Mouse (Mus musculus) embryonic facial prominence, embryonic 14.5 days (tissue): ENCODE data around the gene Skint7. TPM values are rescaled to one million over a fixed set of nuclear protein-coding genes. Genes with fewer than 3 reads are reported as not detected.
"Not testable (repeated sequence)": the region's sequence is repeated elsewhere in the genome, so short reads cannot be mapped to it uniquely, and the experiment has no call there.

Source experiments
- ATAC-seq: fragments of 200-750 bp; cut with Nextera tagmentation; 2 replicates; pipeline ENCODE4 v1.8.0; 2017; ENCODE audit warnings: low read depth, moderate number of reproducible peaks, moderate TSS enrichment
- DNase-seq: peaks from one replicate; pipeline ENCODE4 v3.0.0-alpha.2; 2015; ENCODE audit warnings: low spot score
- H3K27ac ChIP-seq: fragments of 300-500 bp; sonication (generic); replicated peaks from 2 replicates; pipeline ENCODE4 v1.5.1; 2014; ENCODE audit warnings: low read depth, mild to moderate bottlenecking, low read length, moderate library complexity
- H3K27me3 ChIP-seq: fragments of 300-500 bp; sonication (generic); replicated peaks from 2 replicates; pipeline ENCODE4 v1.6.1; 2014; ENCODE audit warnings: low read length; ENCODE audit not compliant: control insufficient read depth, insufficient read depth
- H3K36me3 ChIP-seq: fragments of 300-500 bp; sonication (generic); 2 replicates; pipeline ENCODE4 v1.6.1; 2014; ENCODE audit warnings: low read length, mixed read lengths; ENCODE audit not compliant: control insufficient read depth, insufficient read depth
- H3K4me1 ChIP-seq: fragments of 300-500 bp; sonication (generic); 2 replicates; pipeline ENCODE4 v1.6.1; 2014; ENCODE audit warnings: antibody characterized with exemption, low read length; ENCODE audit not compliant: control insufficient read depth, insufficient read depth
- H3K4me2 ChIP-seq: fragments of 300-500 bp; sonication (generic); 2 replicates; pipeline ENCODE4 v1.6.1; 2014; ENCODE audit warnings: low read depth, mild to moderate bottlenecking, low read length, moderate library complexity, mixed read lengths
- H3K4me3 ChIP-seq: fragments of 300-500 bp; sonication (generic); 2 replicates; pipeline ENCODE4 v1.5.1; 2014; ENCODE audit warnings: low read depth, mild to moderate bottlenecking, low read length
- H3K9ac ChIP-seq: fragments of 300-500 bp; sonication (generic); 2 replicates; pipeline ENCODE4 v1.6.1; 2014; ENCODE audit warnings: low read depth, mild to moderate bottlenecking, low read length, moderate library complexity, mixed read lengths
- H3K9me3 ChIP-seq: fragments of 300-500 bp; sonication (generic); 2 replicates; pipeline ENCODE4 v1.6.1; 2016; ENCODE audit warnings: low read length; ENCODE audit not compliant: control insufficient read depth
- WGBS: fragments of 180-500 bp; shearing (Covaris S2); extraction: QIAGEN DNeasy Blood & Tissue Kit; methylation state at CpG from one replicate; pipeline ENCODE4 v1.1.7; 2014; 5-methylcytosine and 5-hydroxymethylcytosine counted together
- polyA plus RNA-seq: library from polyadenylated mRNA; unstranded; fragments of >200 nt; fragmentation: Nextera tagmentation; extraction: Ambion mirVana; gene quantifications from 2 replicates; pipeline ENCODE4 v1.2.1, GENCODE M21; 2014

The Skint7 gene
- polyA plus RNA-seq, result not detected in 2 replicates

- no peaks in the 10 kb centered on the region for H3K36me3 ChIP-seq
- no peak within 1 kb of the TSS for H3K27ac ChIP-seq
- no peaks in the 10 kb centered on the region for H3K4me1 ChIP-seq
- no peak within 1 kb of the TSS for H3K4me3 ChIP-seq
- WGBS, result 98% methylated on average over 1 of the region's 1 CpGs
- ATAC-seq (no peak), DNase-seq (no peak)
- H3K27me3 ChIP-seq, result no peaks in the 10 kb centered on the region
- H3K4me2 ChIP-seq, result no peak within 1 kb of the TSS
- H3K9me3 ChIP-seq, result no peaks in the 10 kb centered on the region
- H3K9ac ChIP-seq, result no peak within 1 kb of the TSS
These were observed at the start of gene Skint7 for GRCm38 (mm10) chr4:111972623-111973022. TSS of gene Skint7 (plus strand) at chr4:111972923.

- Histone ChIP-seq H3K9me3 (no peaks in the 10 kb centered on the region), H3K27ac (no peak overlapping the region), H3K9ac (no peak overlapping the region), H3K4me2 (no peak overlapping the region), H3K4me3 (no peak overlapping the region), H3K27me3 (no peaks in the 10 kb centered on the region), H3K4me1 (no peaks in the 10 kb centered on the region), H3K36me3 (no peaks in the 10 kb centered on the region)
- ATAC-seq (no peak), DNase-seq (peak; percentile 1)
- WGBS, result 14% methylated on average over 1 of the region's 1 CpGs
These were observed 11.4 kb upstream of the Skint7 start for GRCm38 (mm10) chr4:111961309-111961708.

- ATAC-seq, H3K4me2 ChIP-seq, H3K4me1 ChIP-seq, H3K9ac ChIP-seq, H3K36me3 ChIP-seq, H3K4me3 ChIP-seq, H3K9me3 ChIP-seq, DNase-seq, H3K27ac ChIP-seq, H3K27me3 ChIP-seq: not testable (repeated sequence)
- WGBS, result 59% methylated on average over 1 of the region's 1 CpGs
These were observed 9.5 kb upstream of the Skint7 start for GRCm38 (mm10) chr4:111963241-111963640.

GRCm38 (mm10) chr4:111963669-111964068 is 9.1 kb upstream of the Skint7 start:
- Histone ChIP-seq H3K27me3 (no peaks in the 10 kb centered on the region), H3K4me1 (no peaks in the 10 kb centered on the region), H3K9me3 (no peaks in the 10 kb centered on the region), H3K27ac (no peak overlapping the region), H3K9ac (no peak overlapping the region), H3K36me3 (no peaks in the 10 kb centered on the region), H3K4me2 (no peak overlapping the region), H3K4me3 (no peak overlapping the region)
- ATAC-seq, result no peak
- no peak for DNase-seq
- WGBS, result 78% methylated on average over 3 of the region's 3 CpGs

- DNase-seq (no peak), ATAC-seq (no peak)
- H3K27me3 ChIP-seq, result no peaks in the 10 kb centered on the region
- H3K9me3 ChIP-seq, result no peaks in the 10 kb centered on the region
- H3K27ac ChIP-seq, result no peak within 1 kb of the TSS
- H3K4me1 ChIP-seq, result no peaks in the 10 kb centered on the region
- H3K36me3 ChIP-seq, result no peaks in the 10 kb centered on the region
- no peak within 1 kb of the TSS for H3K9ac ChIP-seq
- no peak within 1 kb of the TSS for H3K4me2 ChIP-seq
- no peak within 1 kb of the TSS for H3K4me3 ChIP-seq
These were observed 33.2 kb downstream of the Skint7 start, which contains the start of gene Skint1 for GRCm38 (mm10) chr4:112005969-112006368. TSS of gene Skint1 (plus strand) at chr4:112006269.

Other genes with a start within 250 kb of the Skint7 start
- 0.94 and 2.3 TPM in 2 replicates for gene Slc5a9, start 70.0 kb upstream of the Skint7 start, polyA plus RNA-seq
- 0.15 TPM in 1 of 2 replicates, not detected in the other for gene Skint8, start 53.5 kb upstream of the Skint7 start, polyA plus RNA-seq
- gene Skint1, start 33.3 kb downstream of the Skint7 start, polyA plus RNA-seq, result not detected in 2 replicates
- gene Skint4, start 99.1 kb downstream of the Skint7 start, polyA plus RNA-seq, result 0.08 TPM in 1 of 2 replicates, not detected in the other